Mouse (Mus musculus): ENCODE results near the gene Pyroxd2. TPM values are rescaled to one million over a fixed set of nuclear protein-coding genes. Genes with fewer than 3 reads are reported as not detected.

Gene Pyroxd2
- polyA plus RNA-seq, 1 experiment = 2.4 TPM

DNA sequence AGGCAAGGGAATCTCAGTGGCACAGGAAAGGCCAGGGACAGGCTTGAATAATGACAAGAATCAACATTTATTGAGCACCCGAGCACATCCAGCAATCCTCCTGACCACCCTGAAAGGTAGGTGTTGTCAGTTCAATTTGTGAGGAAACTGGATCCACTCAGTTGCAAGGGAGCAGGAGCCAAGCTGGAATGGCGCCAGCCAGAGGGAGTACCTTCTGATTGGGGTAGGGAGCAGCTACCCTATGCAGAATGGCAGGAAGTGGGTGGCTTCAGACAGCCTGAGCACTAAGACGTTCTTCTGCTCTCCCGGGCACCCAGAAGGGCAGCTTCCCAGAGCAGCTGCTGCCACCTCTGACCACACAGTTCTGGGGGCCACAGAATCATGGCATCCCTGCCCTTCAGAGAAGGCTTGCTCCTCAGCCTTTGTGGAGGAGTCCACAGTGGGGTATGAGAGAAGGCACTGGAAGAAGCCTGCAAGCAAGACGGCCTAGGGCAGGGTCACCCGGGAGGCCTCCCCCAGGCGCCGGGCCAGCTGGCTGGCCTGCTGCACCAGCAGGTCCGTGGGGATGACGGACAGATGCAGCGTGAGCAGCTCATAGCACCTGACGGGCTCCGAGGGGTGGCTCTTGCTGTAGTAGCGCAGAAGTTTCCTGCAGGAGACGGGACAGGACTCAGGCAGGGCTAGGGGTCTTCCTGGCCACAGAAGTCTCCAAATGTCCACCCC is 2.7 kb upstream of the Pyroxd2 start:
- no peaks in the 10 kb centered on the region for H3K27me3 ChIP-seq (ENCODE audit: control insufficient read depth, insufficient read depth, low read length)
- TF ChIP-seq POLR2A (IDR thresholded peaks at IDR 0.05; ENCODE audit: borderline replicate concordance, insufficient read depth, low read length) (no peak), CTCF (IDR thresholded peaks at IDR 0.05; ENCODE audit: borderline replicate concordance, insufficient read depth, low read depth, low read length) (no peak)

GRCm38 (mm10) chr19:42753141-42753917 is 754 bp upstream of the Pyroxd2 start:
- Histone ChIP-seq H3K27me3 (ENCODE audit: control insufficient read depth, insufficient read depth, low read length) (no peaks in the 10 kb centered on the region), H3K4me3 (replicated peaks; ENCODE audit: insufficient read depth, low read depth, low read length) (no peak overlapping the region), H3K27ac (ENCODE audit: insufficient read depth, low read length) (no peak overlapping the region), H3K4me1 (ENCODE audit: control insufficient read depth, insufficient read depth, low read length) (peaks cover 5% of the 10 kb centered on the region)
- DNase-seq = peak; percentile 26 to 33
- no peak for TF ChIP-seq POLR2A (IDR thresholded peaks at IDR 0.05; ENCODE audit: borderline replicate concordance, insufficient read depth, low read length)
- 32% methylated on average over 11 of the region's 11 CpGs for WGBS

More for the DNA sequence above, 2.7 kb upstream of the Pyroxd2 start:
- WGBS = 33% methylated on average over 15 of the region's 15 CpGs
- H3K4me1 ChIP-seq (ENCODE audit: control insufficient read depth, insufficient read depth, low read length) = peaks cover 5% of the 10 kb centered on the region
- no peak overlapping the region for H3K4me3 ChIP-seq (replicated peaks; ENCODE audit: insufficient read depth, low read depth, low read length)
- H3K27ac ChIP-seq (ENCODE audit: insufficient read depth, low read length) = no peak overlapping the region
- no peak for DNase-seq

- Histone ChIP-seq H3K27me3 (ENCODE audit: control insufficient read depth, insufficient read depth, low read length) (no peaks in the 10 kb centered on the region), H3K4me3 (replicated peaks; ENCODE audit: insufficient read depth, low read depth, low read length) (no peak overlapping the region), H3K4me1 (ENCODE audit: control insufficient read depth, insufficient read depth, low read length) (peaks cover 2% of the 10 kb centered on the region; the same call in 1 of the 2 replicates), H3K27ac (ENCODE audit: insufficient read depth, low read length) (no peak overlapping the region)
- WGBS = 87% methylated on average over 11 of the region's 11 CpGs
- TF ChIP-seq POLR2A (IDR thresholded peaks at IDR 0.05; ENCODE audit: borderline replicate concordance, insufficient read depth, low read length) = no peak
- no peak for TF ChIP-seq CTCF (IDR thresholded peaks at IDR 0.05; ENCODE audit: borderline replicate concordance, insufficient read depth, low read depth, low read length)
- no peak for DNase-seq
These were observed 2.4 kb downstream of the Pyroxd2 start for GRCm38 (mm10) chr19:42750196-42750595.

DNA sequence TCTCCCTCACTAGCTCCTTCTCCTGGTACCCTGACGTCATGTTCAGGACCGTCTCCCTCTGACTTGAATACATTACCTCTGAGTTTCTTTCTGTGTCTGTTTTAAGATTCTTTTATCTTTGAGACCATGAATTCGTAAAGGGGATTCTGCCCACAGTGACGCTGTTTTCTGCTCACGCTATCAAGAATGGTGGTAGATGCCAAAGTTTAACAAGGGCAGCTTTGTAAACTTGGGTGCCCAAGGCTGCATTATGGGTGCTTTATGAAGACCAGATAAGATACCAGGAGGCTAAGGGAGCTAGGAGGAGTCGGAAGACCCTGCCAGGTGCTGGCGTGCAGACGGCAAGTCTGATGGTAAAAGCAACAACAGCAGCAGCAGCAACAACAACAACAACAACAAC is 5.9 kb downstream of the Pyroxd2 start:
- TF ChIP-seq POLR2A (IDR thresholded peaks at IDR 0.05; ENCODE audit: borderline replicate concordance, insufficient read depth, low read length) = no peak
- no peak for TF ChIP-seq CTCF (IDR thresholded peaks at IDR 0.05; ENCODE audit: borderline replicate concordance, insufficient read depth, low read depth, low read length)
- no peak overlapping the region for H3K4me3 ChIP-seq (replicated peaks; ENCODE audit: insufficient read depth, low read depth, low read length)
- no peaks in the 10 kb centered on the region for H3K27me3 ChIP-seq (ENCODE audit: control insufficient read depth, insufficient read depth, low read length)
- DNase-seq = no peak
- no peaks in the 10 kb centered on the region for H3K4me1 ChIP-seq (ENCODE audit: control insufficient read depth, insufficient read depth, low read length)
- no peak overlapping the region for H3K27ac ChIP-seq (ENCODE audit: insufficient read depth, low read length)
- WGBS = 94% methylated on average over 8 of the region's 8 CpGs

- Histone ChIP-seq H3K4me1 (ENCODE audit: control insufficient read depth, insufficient read depth, low read length) (no peaks in the 10 kb centered on the region), H3K27me3 (ENCODE audit: control insufficient read depth, insufficient read depth, low read length) (no peaks in the 10 kb centered on the region), H3K4me3 (replicated peaks; ENCODE audit: insufficient read depth, low read depth, low read length) (no peak overlapping the region), H3K27ac (ENCODE audit: insufficient read depth, low read length) (no peak overlapping the region)
- TF ChIP-seq CTCF (IDR thresholded peaks at IDR 0.05; ENCODE audit: borderline replicate concordance, insufficient read depth, low read depth, low read length) (no peak), POLR2A (IDR thresholded peaks at IDR 0.05; ENCODE audit: borderline replicate concordance, insufficient read depth, low read length) (no peak)
- 80% methylated on average over 4 of the region's 4 CpGs for WGBS
- no peak for DNase-seq
These were observed 6.7 kb downstream of the Pyroxd2 start for GRCm38 (mm10) chr19:42745869-42746224.

- Histone ChIP-seq H3K27me3 (ENCODE audit: control insufficient read depth, insufficient read depth, low read length) (no peaks in the 10 kb centered on the region), H3K27ac (ENCODE audit: insufficient read depth, low read length) (no peak overlapping the region), H3K4me1 (ENCODE audit: control insufficient read depth, insufficient read depth, low read length) (no peaks in the 10 kb centered on the region), H3K4me3 (replicated peaks; ENCODE audit: insufficient read depth, low read depth, low read length) (no peak overlapping the region)
- TF ChIP-seq CTCF (IDR thresholded peaks at IDR 0.05; ENCODE audit: borderline replicate concordance, insufficient read depth, low read depth, low read length) = no peak
- TF ChIP-seq POLR2A (IDR thresholded peaks at IDR 0.05; ENCODE audit: borderline replicate concordance, insufficient read depth, low read length) = no peak
- DNase-seq = no peak
- 70% methylated on average over 9 of the region's 9 CpGs for WGBS
These were observed 7.3 kb downstream of the Pyroxd2 start for GRCm38 (mm10) chr19:42745084-42745868.

GRCm38 (mm10) chr19:42744162-42744586 is 8.4 kb downstream of the Pyroxd2 start:
- no peaks in the 10 kb centered on the region for H3K27me3 ChIP-seq (ENCODE audit: control insufficient read depth, insufficient read depth, low read length)
- H3K4me3 ChIP-seq (replicated peaks; ENCODE audit: insufficient read depth, low read depth, low read length) = no peak overlapping the region
- no peak overlapping the region for H3K27ac ChIP-seq (ENCODE audit: insufficient read depth, low read length)
- DNase-seq = peak; percentile 53 to 63
- H3K4me1 ChIP-seq (ENCODE audit: control insufficient read depth, insufficient read depth, low read length) = no peaks in the 10 kb centered on the region
- 30% methylated on average over 4 of the region's 4 CpGs for WGBS
- no peak for TF ChIP-seq POLR2A (IDR thresholded peaks at IDR 0.05; ENCODE audit: borderline replicate concordance, insufficient read depth, low read length)
- peak; percentile 80 for TF ChIP-seq CTCF (IDR thresholded peaks at IDR 0.05; ENCODE audit: borderline replicate concordance, insufficient read depth, low read depth, low read length)

Measured in cerebellum, adult 2 months (tissue).